Mouse (Mus musculus) B cell, adult 67 days (primary cell): ENCODE data around the gene Zbtb40. TPM values are rescaled to one million over a fixed set of nuclear protein-coding genes. Genes with fewer than 3 reads are reported as not detected.

ENCODE experiments used
- total RNA-seq, 2 experiments: library from RNA; stranded (reverse); gene quantifications; 4 replicates each; pipeline ENCODE4 v1.2.4; 2023

Zbtb40 gene
- total RNA-seq, result 10 to 100 TPM; 24.3 to 28.4 TPM

GRCm38 (mm10) chr4:137048550-137049032 lies at the start of gene Zbtb40:
Zbtb40 (minus strand) TSS chr4:137048801.

GRCm38 (mm10) chr4:136956751-136957446 lies 91.7 kb downstream of the Zbtb40 start, which contains the start of gene Epha8:
Epha8 (minus strand) TSS chr4:136956816.

Other genes starting within 250 kb of the Zbtb40 start
- gene Ephb2, start 212.8 kb downstream of the Zbtb40 start, total RNA-seq, result not detected
- 1 to 10 TPM; 1.9 to 9.0 TPM for gene C1qb, start 162.6 kb downstream of the Zbtb40 start, total RNA-seq
- 1 to 10 TPM; 3.1 to 9.8 TPM for gene C1qc, start 155.7 kb downstream of the Zbtb40 start, total RNA-seq
- gene C1qa, start 150.0 kb downstream of the Zbtb40 start, total RNA-seq, result 1 to 10 TPM; 1.5 to 7.5 TPM
- gene Epha8, start 92.0 kb downstream of the Zbtb40 start, total RNA-seq, result not detected
- under 1 TPM in 1 of 2 experiments, not detected in 1; 0.29 TPM for gene Wnt4, start 228.7 kb upstream of the Zbtb40 start, total RNA-seq